Mouse (Mus musculus) megakaryocyte-erythroid progenitor cell, adult 5 weeks (primary cell): ENCODE results near the gene Adsl. TPM values are rescaled to one million over a fixed set of nuclear protein-coding genes. Genes with fewer than 3 reads are reported as not detected.

Experiments
- polyA plus RNA-seq: library from polyadenylated mRNA; stranded (reverse); fragments of >175 nt; gene quantifications from 2 replicates; pipeline ENCODE4 v1.2.3, GENCODE M21; 2012

The Adsl gene
- 50.3 and 65.3 TPM in 2 replicates for polyA plus RNA-seq

DNA sequence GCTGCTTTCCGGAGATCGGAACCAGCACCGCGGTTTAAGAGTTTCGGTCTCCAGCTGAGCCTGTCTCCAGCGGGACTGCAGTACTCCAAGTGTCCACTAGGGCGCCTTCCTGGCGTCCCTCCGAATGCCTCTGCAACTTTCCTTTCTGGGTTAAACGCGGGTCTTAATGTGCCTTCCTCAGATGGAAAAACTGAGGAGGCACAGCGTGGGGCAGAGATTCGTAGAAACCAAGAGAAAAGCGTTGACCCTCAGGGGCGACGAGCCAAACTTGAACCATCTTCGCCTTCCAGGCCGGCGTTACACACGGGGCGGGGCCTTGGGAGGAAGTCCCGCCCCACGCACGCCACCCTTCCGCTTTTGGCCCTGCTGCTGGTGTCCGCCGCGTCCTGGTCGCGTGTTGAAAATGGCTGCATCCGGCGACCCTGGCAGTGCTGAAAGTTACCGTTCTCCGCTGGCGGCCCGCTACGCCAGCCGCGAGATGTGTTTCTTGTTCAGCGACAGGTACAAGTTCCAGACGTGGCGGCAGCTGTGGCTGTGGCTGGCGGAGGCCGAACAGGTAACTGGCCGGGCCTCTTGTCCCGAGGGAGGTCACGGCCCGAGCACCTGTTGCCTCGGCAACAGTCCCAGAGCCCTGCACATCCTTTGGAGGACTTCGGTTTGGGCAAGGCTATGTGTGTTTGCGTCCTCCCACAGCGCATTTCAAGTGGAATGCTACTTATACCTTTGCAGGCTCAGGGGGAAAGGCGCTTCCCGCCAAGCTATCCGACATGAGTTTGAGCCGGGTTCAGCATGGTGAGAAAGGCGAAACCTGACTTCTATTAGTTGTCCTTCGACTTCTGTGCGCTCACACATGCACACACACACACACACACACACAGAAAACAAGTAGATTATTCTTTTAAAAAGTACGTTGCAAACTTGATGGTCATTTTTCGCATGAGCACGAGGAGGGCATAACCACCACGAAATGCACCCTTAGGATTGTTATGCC lies at the start of gene Adsl:
Gene Adsl (plus strand): TSS at position 346 of the 991 bp plus-strand sequence.

GRCm38 (mm10) chr15:80977620-80978334 lies 29.5 kb downstream of the Adsl start, which contains the start of gene Sgsm3:
TSS of gene Sgsm3 (plus strand) at chr15:80977765.

Other genes with a start within 250 kb of the Adsl start
- gene Tnrc6b, start 237.2 kb upstream of the Adsl start, polyA plus RNA-seq: 22.2 and 37.3 TPM in 2 replicates
- gene Sgsm3, start 29.3 kb downstream of the Adsl start, polyA plus RNA-seq: 11.9 and 12.5 TPM in 2 replicates
- 73.7 and 78.7 TPM in 2 replicates for gene Mrtfa, start 242.3 kb downstream of the Adsl start, polyA plus RNA-seq